Mouse (Mus musculus) thymus, adult 2 months (tissue): ENCODE results near the gene Nmi. TPM values are rescaled to one million over a fixed set of nuclear protein-coding genes. Genes with fewer than 3 reads are reported as not detected.

Experiments used
- DNase-seq: peaks from one replicate; pipeline ENCODE4 v3.0.0; 2021
- H3K27ac ChIP-seq: fragments of 200-500 bp; 2 replicates; pipeline ENCODE4 v1.5.1; 2012; ENCODE audit warnings: low read length, control low read depth; ENCODE audit not compliant: control insufficient read depth, insufficient read depth
- H3K27me3 ChIP-seq: fragments of 200-500 bp; 2 replicates; pipeline ENCODE4 v1.6.1; 2012; ENCODE audit warnings: mild to moderate bottlenecking, low read length, moderate library complexity, mixed read lengths; ENCODE audit not compliant: control insufficient read depth, insufficient read depth
- H3K36me3 ChIP-seq: fragments of 200-500 bp; 2 replicates; pipeline ENCODE4 v1.6.1; 2012; ENCODE audit warnings: mild to moderate bottlenecking, low read length, moderate library complexity; ENCODE audit not compliant: control insufficient read depth, insufficient read depth
- H3K4me1 ChIP-seq: fragments of 200-500 bp; replicated peaks from 2 replicates; pipeline ENCODE4 v1.6.1; 2012; ENCODE audit warnings: low read length; ENCODE audit not compliant: control insufficient read depth, insufficient read depth
- H3K4me3 ChIP-seq: fragments of 200-500 bp; 2 replicates; pipeline ENCODE4 v1.5.1; 2012; ENCODE audit warnings: mild to moderate bottlenecking, low read length, control low read depth, moderate library complexity; ENCODE audit not compliant: control insufficient read depth, insufficient read depth
- CTCF ChIP-seq: fragments of 200-500 bp; IDR thresholded peaks from 2 replicates; pipeline ENCODE4 v1.5.1; 2012; ENCODE audit warnings: mild to moderate bottlenecking, control low read depth, low read length, moderate library complexity, borderline replicate concordance; ENCODE audit not compliant: control insufficient read depth, poor library complexity, insufficient read depth; ENCODE audit errors: extremely low read depth
- POLR2A ChIP-seq: fragments of 200-500 bp; IDR thresholded peaks from 2 replicates; pipeline ENCODE4 v1.6.1; 2012; ENCODE audit warnings: mild to moderate bottlenecking, low read length, control low read depth, moderate library complexity; ENCODE audit not compliant: control insufficient read depth, poor library complexity, insufficient read depth; ENCODE audit errors: extremely low read depth
- WGBS: fragments of 180-500 bp; shearing (Covaris S2); methylation state at CpG from one replicate; pipeline ENCODE4 v1.1.7; 2018; 5-methylcytosine and 5-hydroxymethylcytosine counted together
- polyA plus RNA-seq: library from polyadenylated mRNA; depleted of rRNA; stranded (reverse); fragments of >200 nt; gene quantifications from 2 replicates; pipeline ENCODE4 v1.2.3, GENCODE M21; 2012

Nmi gene
- polyA plus RNA-seq, 1 experiment = 9.3 TPM

DNA sequence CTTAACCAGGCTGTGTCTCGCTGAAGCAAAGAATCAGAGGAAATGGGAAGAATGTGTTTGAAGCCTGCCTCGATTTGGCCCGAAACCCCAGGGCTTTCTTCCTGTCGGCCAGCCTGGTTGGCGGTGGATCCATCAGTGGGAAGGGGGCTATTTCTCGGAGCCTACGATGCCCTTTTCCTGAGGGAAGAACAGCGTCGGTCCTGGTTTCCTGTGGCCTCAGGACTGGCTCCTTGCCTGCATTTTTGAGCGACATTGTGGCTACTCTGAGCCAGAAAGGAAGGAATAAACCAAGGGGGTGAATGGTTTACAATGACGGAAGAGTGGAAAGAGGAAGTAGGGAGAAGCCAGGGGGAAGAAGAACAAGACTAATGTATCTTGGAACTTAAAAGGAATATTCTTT lies 8.3 kb upstream of the Nmi start:
- Histone ChIP-seq H3K27me3 (no peaks in the 10 kb centered on the region), H3K27ac (no peak overlapping the region), H3K36me3 (no peaks in the 10 kb centered on the region), H3K4me3 (no peak overlapping the region), H3K4me1 (peaks cover 2% of the 10 kb centered on the region; the same call in 1 of the 2 replicates)
- no peak for DNase-seq
- TF ChIP-seq CTCF (no peak), POLR2A (no peak)
- WGBS = 21% methylated on average over 11 of the region's 11 CpGs

DNA sequence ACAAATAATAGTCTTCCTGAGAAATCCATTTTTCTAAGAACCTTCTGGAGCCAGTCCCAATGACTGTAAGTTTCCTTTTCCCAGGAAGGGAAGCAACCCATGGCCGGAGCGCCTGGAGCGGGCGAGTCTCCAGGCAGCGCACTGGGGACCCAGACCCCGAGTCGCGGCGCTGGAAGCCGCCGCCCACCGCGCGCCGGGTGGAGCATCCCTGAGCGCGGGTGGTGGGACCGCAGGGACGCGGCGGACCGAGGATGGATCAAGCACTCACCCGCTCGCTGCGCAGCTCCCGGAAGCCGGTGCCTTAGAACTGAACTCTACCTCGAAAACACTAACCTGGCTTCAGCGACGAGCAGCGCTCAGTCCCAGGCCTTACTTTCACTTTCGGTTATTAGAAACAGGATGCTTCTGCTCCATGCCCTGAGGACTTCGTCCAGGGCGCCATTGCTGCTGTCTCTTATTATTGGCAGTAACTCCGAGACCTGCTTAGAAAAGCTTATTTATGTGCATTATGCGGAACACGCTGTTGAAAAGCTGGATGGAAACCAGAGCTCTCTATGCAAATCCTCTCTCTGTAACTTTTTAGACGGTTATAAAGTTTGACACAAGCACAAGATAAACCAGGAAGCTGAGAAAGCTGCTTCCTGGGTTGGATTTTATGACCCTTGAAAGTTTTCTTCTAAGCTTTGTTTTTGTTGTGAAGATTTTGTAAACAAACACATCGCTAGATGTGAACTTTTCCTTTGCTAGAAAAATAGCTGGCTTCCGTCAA lies 469 bp downstream of the Nmi start:
- peak; percentile 61 for DNase-seq
- Histone ChIP-seq H3K36me3 (no peaks in the 10 kb centered on the region), H3K4me3 (peak overlapping the region; percentile 68), H3K27me3 (no peaks in the 10 kb centered on the region), H3K4me1 (peaks cover 8% of the 10 kb centered on the region), H3K27ac (peak overlapping the region; percentile 90)
- WGBS = 5% methylated on average over 40 of the region's 40 CpGs
- TF ChIP-seq POLR2A = peak; percentile 48; the same call in 1 of the 2 replicates
- peak; percentile 49; the same call in 1 of the 2 replicates for TF ChIP-seq CTCF

DNA sequence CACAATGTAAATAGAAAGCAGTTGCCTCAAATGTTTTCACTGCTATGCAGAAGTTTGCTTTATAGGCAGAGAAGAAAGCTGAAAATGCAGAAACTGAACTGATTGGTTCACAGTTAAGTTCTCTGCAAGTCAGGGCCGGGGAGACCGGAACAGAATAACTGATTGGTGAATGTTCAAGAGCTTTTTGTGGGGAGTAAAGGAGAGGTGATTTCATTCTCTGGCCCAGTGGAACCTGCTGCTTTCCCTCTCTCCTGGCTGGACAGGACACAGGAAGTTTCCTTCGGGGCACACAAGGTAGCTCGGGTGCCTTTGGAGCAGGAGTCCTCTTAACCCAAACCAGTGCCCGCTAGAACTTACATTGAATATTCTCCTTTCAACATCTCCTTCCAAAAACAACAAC lies 1.2 kb downstream of the Nmi start:
- TF ChIP-seq CTCF = no peak
- no peak for TF ChIP-seq POLR2A
- DNase-seq = peak; percentile 52
- Histone ChIP-seq H3K27me3 (no peaks in the 10 kb centered on the region), H3K36me3 (no peaks in the 10 kb centered on the region), H3K4me3 (peak overlapping the region; percentile 68), H3K27ac (peak overlapping the region; percentile 90), H3K4me1 (peaks cover 8% of the 10 kb centered on the region)
- 10% methylated on average over 5 of the region's 5 CpGs for WGBS

DNA sequence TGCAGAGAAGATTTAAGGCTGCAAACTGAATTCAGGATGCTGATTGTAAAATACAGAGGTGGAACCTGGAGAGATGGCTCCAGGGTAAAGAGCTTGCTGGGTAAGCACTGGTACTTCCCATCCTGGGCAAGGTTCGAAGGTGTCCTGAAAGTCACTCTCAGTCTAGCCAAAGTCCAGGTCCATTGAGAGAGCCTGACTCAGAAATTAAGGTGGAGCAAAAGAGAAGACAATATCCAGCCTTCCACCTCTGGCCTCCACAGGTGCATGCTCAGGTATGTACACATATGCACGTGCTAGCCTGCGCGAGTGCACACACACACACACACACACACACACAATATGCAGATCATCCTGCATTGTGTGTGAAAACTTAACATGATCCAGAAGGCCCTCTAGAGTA lies 2.4 kb downstream of the Nmi start:
- H3K27me3 ChIP-seq = no peaks in the 10 kb centered on the region
- H3K4me3 ChIP-seq = no peak overlapping the region
- over 99% methylated on average over 4 of the region's 4 CpGs for WGBS
- DNase-seq = no peak
- H3K36me3 ChIP-seq = no peaks in the 10 kb centered on the region
- H3K27ac ChIP-seq = no peak overlapping the region
- H3K4me1 ChIP-seq = peaks cover 10% of the 10 kb centered on the region
- TF ChIP-seq CTCF (no peak), POLR2A (no peak)

DNA sequence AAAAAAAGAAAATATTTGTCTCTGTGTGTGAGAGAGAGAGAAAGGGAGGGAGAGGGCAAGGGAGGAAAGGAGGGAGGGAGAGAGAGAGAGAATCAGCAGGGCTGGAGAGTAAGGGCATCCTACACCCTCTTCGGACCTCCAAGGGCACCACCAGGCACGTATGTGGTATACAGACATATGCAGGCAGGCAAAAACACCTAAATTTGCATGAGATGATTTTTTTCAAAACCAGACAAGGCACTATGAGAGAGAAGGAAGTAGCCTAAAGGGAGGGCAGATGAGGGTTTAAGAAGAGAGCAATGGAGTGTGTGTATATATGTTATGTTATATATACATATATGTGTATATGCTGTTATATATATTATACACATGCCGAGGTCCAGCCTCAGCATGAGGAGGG lies 6.0 kb downstream of the Nmi start:
- no peaks in the 10 kb centered on the region for H3K36me3 ChIP-seq
- H3K27ac ChIP-seq = no peak overlapping the region
- TF ChIP-seq CTCF = no peak
- TF ChIP-seq POLR2A = no peak
- 91% methylated on average over 3 of the region's 3 CpGs for WGBS
- H3K27me3 ChIP-seq = no peaks in the 10 kb centered on the region
- H3K4me1 ChIP-seq = 0 out of 2 replicates have a peak, but pooled peaks cover 2% of the 10 kb centered on the region
- H3K4me3 ChIP-seq = no peak overlapping the region
- no peak for DNase-seq

DNA sequence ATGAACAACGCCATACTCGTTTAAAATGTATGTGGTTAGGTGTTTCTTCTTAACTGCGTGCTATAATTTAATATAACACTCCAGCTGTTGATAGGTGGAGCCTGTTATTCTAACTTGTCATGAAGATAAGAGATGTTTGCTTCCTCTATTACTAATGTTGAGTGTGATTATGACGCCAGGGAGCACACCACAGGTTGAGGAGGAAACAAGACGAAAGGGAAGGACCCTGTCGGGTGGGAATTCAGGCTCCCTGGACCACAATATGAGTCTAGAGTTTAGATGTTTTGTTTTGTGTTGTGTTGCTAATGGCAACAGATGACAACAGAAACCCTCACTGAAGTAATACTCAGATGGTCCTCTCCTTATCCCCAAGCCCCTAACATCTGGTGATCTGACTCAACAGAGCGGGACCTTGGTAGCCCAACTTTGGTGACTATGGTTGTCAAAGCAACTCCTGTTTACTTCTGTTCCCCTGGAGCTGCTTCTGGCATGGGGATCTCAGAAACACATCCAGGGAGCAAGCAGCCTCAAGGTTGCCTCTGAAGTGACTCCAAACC lies 19.6 kb downstream of the Nmi start:
- 89% methylated on average over 7 of the region's 7 CpGs for WGBS
- H3K36me3 ChIP-seq = peaks cover 36% of the 10 kb centered on the region
- H3K4me3 ChIP-seq = no peak overlapping the region
- no peaks in the 10 kb centered on the region for H3K27me3 ChIP-seq
- H3K4me1 ChIP-seq = no peaks in the 10 kb centered on the region
- no peak overlapping the region for H3K27ac ChIP-seq
- no peak for DNase-seq
- TF ChIP-seq POLR2A = no peak
